Mouse (Mus musculus) right cerebral cortex, postnatal 4 days (tissue): ENCODE measurements around the gene Tspan15.

ENCODE experiments used
- DNase-seq: peaks from one replicate; pipeline ENCODE4 v3.0.0-alpha.2; 2022

The Tspan15 gene

DNA sequence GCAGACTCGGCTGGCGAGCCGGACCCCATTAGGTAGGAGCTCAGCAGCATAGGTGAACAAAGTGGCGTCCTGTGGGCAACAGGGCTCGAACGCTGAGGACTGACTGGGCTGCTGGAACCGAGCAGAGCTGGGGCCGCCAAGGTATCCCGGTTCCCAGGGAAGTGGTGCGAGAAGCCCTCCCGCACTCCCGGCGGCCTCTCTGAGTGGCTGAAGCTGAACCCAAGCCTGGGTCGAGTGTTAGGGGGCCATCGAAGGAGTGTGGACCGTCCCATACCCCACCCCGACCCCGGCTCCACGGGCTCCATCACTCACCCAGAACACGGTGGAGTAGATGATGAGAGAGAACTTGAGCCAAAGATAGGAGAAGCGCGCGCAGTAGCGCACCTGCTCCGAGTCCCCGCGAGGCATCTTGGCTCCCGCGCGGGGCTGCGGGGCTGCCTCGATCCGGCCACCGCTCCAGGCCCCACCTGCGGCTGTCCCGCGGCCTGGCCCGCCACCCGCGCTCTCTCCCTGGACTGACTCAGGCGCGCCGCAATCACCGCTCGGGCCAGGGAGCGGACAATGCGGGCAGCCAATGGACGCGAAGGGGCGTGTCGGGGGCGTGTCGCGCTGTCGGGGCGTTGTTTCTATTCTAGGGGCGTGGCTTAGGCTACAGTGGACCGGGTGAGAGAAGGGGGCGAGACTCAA lies at the start of gene Tspan15:
Gene Tspan15, minus strand, starts transcription at position 544 of the 687 bp plus-strand sequence.
- peak; percentile 76 for DNase-seq

DNA sequence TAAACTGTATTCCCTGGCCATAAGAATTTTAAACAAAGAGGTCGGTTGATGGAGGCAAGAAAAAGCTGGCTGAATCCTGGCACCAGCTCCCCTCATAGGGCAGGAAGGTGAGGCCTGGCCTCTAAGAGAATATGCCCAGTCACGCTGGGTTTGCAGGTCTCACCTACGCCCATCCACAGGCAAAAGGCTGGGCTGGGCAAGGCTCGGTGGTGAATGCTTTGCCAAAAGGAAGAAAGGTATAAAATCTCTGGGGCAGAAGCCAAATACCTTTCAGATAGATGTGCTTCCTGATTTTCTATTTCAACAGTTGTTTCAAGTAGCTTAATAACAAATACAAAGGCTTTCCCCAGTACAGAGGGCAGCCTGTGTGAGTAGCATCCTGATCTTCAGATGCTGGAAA lies 48.6 kb upstream of the Tspan15 start:
- DNase-seq: no peak

DNA sequence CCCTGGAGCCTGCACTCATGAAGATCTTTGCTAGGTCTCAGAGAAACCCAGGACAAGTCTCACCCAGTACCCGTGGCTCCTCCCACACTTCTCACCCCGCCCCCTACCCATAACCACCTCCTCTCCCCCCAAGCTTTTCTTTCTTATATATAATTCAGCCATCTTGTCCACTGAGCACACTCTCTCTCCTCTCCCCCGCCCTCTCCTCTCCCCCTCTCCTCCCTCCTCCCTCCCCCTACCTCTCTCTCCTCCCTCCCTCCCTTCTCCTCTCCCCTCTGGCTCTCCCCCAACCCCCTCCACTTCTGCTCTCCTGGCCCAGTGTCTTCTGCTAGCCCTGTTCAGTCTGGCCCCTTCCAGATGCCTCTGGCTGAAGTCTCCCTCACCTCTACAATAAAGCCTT lies 48.0 kb upstream of the Tspan15 start:
- no peak for DNase-seq

DNA sequence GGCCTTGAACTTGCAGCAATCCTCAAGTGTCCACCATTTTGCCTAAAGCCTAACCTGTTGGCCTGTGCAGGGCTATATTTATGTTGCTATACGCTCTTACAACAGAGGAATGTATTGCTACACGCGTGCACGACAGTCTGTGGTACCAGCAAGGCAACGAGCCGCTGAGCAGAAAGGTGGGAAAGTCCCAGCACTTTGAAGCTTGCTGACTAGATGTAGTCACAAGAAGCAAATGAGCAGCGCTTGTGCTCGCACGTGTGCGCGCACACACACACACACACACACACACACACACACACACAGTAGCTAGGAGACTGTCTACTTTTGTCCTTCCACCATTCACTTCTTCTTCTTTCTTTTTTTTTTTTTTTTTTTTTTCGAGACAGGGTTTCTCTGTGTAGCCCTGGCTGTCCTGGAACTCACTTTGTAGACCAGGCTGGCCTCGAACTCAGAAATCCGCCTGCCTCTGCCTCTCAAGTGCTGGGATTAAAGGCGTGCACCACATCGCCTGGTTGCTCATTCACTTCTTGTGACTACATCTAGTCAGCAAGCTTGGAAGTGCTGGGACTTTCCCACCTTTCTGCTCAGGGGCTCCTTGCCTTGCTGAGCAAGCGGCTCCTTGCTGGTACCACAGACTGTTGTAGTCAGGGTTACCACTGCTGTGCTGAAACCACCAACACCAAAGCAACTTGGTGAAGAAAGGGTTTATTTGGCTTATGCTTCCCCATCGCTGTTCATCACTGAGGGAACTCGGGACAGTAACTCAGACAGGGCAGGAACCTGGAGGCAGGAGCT lies 46.6 kb upstream of the Tspan15 start:
- DNase-seq: no peak

DNA sequence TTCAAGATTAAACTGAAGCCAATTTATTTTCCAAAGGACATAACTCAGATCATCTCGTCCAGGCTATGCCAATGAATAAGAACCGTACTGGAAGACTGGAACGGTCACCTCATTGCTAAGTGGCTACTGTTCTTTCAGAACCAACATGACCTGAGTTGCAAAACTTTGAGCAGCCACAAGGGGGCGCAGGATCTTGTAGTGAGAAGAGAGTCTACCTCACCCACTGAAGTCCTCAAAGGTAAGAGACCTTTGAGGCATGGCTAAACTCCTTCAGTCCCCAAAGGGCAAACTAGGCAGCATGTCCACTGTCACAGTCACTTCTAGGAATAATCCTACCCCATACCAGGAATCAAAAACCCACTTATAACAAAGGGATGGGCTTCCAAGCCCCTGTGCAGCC lies 44.2 kb upstream of the Tspan15 start:
- peak; percentile 84 for DNase-seq

DNA sequence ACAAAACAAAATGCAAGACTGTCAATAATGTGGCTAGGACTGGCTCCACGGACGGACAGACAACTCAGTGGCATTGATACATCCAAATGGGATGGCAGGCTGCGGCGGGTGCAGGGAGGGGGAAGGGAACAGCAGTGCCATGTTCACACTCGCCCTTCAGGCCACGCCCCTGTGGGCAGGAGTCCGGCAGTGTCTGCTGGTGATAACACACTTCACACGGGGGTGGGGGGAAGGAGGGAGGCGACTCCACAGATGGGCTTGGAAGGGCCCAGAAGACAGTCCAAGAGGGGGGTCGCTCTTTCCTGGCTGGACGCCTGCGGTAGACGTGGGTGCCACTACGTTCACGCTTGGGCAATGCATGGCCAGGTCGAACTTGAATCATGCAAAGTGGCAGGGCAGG lies 38.2 kb upstream of the Tspan15 start:
- no peak for DNase-seq

DNA sequence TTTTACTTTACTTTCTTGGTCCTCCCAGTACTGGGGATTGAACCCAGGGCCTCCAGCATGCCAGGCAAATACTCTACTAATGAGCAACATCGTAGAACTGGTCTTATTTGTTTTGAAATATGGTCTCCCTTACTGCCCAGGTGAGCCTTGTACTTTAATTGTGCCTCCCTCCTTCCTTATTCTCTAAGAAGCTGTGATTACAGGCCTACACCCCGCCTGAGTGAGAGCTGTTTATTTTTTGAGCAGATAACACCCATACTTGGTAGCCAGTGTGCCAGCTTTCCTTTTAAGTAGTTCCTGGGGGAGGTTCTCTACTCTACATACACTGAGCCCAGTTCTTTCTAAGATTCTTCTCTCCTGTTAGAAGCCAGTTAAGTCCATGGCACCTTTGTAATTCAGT lies 33.2 kb upstream of the Tspan15 start:
- DNase-seq: no peak

DNA sequence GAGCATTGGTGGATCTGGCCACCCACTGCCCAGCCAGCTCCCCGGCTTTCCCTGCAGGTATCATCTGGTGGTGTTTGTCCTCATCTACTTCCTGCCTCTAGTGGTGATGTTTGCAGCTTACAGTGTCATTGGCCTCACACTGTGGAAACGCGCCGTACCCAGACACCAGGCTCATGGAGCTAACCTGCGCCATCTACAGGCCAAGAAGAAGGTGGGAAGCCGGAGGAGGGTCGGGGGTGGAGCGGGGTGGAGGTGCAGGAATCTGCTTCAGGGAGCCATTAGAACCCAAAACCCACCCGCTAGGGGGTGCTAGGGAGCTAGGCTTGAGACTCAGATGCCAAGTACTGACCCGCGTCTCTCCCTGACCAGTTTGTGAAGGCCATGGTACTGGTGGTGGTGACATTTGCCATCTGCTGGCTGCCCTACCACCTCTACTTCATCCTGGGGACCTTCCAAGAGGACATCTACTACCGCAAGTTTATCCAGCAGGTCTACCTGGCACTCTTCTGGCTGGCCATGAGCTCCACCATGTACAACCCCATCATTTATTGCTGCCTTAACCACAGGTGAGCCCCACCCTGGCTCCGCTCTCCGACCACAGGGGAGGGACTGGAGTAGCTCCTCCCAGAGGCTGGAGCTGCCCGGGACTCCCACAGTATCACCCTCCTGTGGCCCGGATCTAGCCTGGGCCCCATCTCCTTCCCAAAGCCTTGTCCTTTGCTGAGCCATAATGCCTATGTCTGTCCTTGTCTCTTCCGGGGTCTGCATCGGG lies 30.2 kb upstream of the Tspan15 start:
- peak; percentile 66 for DNase-seq

DNA sequence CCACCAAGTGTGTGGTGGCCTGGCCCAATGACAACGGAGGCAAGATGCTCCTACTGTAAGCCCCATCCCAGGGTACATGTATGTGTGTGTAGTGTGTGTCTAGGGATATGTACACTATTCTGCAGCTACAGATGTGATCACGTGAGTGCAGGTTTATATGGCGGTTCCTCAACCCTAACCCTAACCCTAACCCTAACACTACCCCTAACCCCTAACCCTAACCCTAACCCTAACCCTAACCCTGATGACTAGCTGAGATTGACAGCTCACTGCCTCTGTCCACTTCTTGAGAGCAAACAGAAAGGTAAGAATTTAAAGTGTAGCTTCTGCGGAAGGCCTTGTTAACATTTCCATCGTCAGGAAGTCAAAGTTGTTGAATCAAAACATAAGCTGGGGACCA lies 27.2 kb upstream of the Tspan15 start:
- no peak for DNase-seq

DNA sequence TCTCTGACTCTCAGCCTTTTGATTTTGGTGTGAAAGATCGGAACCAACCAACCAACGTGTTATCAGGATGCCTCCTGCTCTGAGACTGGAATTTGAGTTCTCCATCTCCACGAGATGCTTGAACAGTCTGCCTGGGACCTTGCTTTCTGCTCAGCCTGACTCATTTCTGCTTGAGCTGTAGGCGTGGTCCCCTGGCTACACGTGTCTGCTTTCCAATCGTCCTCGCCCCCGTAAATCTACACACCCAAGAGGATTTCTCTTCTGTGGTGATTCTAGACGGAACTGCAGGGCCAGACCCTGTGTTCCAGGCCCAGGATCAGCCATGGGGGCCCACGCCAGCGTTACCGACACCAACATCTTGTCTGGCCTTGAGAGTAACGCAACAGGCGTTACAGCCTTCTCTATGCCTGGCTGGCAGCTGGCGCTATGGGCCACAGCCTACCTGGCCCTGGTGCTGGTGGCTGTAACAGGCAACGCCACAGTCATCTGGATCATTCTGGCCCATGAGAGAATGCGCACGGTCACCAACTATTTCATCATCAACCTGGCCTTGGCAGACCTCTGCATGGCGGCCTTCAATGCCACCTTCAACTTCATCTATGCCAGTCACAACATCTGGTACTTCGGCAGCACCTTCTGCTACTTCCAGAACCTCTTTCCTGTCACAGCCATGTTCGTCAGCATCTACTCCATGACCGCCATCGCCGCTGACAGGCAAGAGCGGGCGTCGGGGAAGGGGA lies 21.6 kb upstream of the Tspan15 start:
- DNase-seq: no peak

DNA sequence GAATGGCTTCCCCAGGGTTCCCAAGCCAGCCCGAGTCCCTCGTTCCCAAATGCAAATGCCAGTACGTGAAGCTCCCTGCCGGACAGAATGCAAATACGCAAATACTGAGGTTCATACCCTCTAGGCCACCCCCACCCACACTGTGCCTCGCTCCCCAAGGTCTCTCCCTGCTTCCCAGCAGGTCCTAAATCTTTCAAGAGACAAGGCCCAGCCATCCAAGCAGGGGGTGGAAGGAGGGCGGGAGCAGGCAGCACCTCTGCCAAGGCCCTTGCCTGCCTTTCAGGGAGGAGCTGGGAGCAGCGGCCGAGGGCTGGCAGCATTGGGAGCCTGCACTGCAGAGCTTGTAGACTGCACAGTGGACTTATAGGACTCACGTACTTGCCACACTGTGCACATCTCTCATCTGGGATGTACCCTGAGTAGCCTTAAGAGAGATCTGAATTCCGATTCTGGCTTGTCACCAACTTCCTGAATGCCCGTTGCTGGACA lies 21.0 kb upstream of the Tspan15 start, which contains the start of gene Tacr2:
Gene Tacr2, plus strand, starts transcription at position 439 of the 489 bp plus-strand sequence.
- no peak for DNase-seq

DNA sequence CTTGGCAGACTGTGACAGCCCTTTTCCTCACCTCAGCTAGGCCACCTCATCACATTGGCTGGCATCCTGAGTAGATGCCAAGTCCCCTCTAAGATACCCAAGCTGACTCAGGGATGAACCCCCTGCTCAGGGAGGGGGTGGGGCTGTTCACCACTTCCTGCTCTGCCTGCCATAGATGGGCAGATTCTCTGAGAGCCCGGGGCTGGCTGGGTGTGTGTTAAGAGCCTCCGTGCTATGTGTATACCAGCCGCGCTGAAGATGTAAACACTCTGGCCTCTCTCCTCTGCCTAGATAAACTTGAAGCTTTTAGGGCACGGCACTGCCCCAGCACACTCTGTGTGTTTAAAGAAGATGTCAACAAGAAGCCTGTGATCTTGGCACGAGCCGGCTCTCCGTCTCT lies 16.8 kb upstream of the Tspan15 start:
- DNase-seq: no peak

DNA sequence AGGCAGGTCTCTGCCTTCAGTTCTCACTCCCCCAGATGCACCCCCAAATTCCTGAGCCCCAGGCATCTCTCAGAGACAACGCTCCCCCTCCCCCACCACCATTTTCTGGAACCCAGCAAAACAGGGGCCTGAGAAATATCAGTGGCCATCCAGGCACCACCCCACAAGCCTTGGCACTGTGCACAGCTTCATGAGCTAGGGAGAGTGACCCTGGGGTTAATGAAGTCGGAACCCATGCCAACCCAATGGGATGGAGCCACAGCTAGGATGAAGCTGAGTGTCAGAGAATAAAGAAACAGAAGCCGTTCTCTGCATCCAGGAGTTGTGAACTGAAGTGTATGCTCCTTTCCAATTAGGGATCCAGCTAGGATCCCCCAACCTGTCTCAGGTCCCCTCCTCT lies 16.1 kb upstream of the Tspan15 start:
- DNase-seq: no peak

DNA sequence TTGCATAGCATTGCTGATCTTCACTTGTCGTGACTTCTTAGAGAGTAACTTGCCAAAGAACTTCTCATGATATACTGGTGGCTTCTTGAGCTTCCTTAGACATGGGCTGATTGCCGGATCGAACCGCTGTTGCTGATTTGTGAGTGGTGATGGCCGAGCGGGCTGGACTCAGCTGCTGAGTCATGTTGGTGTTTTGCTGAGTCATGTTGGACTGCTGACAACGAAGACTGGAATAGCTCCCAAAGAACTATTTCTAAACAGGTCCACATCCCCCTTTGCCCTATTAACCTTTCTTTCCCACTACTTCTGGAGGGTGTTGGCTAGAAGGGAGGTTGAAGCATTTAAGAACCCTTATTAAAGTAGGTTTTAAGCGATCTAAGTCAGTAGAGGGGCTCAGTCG lies 13.0 kb upstream of the Tspan15 start:
- DNase-seq: no peak

DNA sequence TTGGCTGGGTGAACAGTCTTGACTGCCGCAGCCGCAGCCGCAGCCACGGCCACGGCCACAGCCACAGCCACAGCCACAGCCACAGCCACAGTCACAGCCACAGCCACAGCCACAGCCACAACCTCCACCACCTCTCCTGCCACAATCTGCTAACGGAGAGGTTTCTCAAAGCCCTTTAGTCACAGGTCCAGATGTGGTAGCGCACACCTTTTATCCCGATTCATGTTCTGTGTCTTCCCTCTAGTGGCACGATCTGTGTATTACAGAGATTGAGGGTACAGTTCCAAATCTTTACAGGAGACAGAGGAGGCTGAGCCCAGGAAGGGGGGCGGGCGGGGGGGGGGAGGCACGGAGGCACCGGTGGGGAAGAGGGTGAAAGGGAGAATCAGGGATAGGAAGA lies 11.8 kb upstream of the Tspan15 start:
- DNase-seq: peak; percentile 48

DNA sequence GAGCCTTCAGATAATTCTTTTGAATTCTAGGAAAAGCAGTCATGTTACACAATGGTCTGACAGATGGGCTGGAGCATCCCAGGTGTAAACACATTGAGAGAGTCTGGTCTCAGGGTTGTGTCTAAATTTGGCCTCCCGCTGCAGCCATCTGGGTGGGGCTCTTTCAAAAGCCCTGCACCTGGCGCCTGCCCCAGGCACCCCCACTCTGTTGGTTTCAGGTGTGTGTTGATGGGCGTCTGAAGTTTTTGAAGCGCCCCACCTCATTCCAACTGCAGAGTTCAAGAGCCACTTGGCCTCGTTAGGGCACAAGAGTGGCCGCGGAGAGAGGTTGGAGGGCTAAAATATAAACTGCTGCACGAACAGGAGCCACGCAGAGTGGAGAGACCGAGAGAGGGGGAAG lies 11.3 kb upstream of the Tspan15 start:
- no peak for DNase-seq

DNA sequence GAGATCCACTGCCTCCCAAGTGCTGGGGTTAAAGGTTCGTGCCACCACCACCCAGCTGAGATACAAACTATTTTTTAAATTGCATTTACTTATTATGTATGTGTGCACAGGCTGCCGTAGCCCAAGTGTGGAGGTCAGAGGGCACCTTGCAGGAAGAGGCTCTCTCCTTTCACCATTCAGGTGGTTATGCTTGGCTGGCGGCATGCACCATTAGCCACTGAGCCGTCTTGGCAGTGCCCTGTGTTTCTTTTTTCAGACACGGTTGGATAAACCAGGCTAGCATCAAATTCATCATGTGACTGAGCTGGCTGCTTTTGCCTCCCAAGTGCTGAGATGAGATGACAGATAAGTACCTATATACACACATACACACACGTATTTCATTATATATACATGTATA lies 8.2 kb upstream of the Tspan15 start:
- DNase-seq: no peak

DNA sequence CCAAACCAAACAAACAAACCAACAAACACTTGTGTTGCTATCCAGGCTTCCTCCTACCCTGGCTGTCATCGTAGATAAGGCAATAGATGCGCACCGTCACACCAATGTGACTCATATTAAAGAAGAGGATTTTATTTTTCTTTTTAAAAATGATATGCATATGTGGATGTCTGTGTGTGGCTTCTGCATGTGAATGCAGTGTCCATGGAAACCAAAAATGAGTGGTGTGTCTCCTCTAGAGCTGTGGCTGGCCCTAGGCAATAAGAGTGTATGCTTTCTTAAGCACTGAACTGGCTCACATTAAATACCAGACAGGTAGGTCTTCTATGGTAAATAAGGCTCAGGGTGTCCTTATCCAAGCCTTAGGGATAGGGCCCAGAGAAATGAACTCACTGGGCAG lies 7.6 kb upstream of the Tspan15 start:
- DNase-seq: no peak

DNA sequence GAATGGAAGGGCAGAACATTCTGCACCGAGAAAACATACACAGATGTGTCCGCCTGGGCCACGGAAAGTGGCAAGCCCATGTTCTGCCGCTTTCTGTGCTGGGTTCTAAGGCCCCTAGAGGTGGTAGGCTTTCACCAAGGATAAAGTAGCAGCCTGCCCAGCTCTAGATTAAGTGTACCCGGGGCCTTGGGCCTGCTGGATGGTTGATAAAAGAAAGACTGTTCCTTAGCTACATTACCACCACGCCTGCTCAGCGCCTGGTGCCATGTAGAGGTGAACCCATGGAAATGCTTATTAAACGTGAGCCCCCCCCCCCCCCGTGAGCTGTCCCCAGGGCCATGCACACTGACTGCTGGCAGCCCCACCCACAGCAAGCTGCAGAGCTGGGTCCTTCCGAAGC lies 6.2 kb upstream of the Tspan15 start:
- no peak for DNase-seq

DNA sequence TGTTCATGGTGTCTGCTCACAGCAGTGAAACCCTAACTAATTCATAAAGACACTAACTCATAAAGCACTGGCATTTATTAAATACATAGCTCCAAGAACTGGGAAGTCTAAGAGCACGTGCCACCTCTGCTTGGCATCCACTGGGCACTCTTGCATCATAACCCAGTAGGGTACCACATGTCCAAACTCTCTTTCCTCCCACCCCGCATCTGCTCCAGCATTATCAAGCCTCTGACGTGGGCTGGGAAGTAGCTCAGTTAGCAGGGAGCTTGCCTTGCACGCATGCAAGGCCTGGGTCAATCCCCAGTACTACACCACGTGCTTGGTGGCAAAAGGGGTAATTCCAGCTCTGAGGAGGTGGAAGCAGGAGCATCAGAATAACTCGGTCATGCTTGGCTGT lies 5.1 kb upstream of the Tspan15 start:
- DNase-seq: no peak

DNA sequence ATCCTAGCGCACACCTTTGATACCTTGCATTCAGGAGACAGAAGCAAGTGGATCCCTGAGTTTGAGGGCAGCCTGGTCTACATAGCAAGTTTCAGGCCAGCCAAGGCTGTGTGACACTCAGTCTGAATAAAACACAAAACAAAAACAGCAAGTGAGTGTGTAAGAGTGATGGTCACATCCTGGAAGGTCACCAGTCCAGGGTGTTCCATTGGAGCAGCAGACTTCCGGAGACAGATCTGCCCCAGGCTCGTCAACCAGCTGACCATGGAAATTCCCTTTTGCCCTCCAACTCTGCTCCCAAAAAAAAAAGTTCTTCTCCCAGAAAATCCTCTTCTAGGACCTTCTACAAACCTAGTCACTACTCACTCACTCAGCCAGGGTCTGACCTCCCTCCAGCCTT lies 760 bp upstream of the Tspan15 start:
- no peak for DNase-seq

DNA sequence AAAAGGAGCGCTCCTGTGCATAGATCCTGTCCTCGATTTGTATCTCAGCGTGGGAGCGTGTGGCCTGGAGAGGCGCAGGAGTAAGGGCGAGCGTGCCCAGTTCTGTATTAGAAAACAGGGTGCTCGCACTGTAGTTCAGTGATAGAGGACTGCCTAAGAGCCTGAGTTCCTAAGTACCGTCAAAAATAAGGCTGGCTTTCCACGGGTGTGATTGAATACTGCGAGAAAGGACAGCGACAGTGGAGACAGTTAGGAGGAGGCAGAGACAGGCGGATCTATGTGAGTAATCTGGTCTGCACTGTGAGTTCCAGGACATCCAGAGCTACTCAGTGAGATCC lies 313 bp upstream of the Tspan15 start:
- no peak for DNase-seq

DNA sequence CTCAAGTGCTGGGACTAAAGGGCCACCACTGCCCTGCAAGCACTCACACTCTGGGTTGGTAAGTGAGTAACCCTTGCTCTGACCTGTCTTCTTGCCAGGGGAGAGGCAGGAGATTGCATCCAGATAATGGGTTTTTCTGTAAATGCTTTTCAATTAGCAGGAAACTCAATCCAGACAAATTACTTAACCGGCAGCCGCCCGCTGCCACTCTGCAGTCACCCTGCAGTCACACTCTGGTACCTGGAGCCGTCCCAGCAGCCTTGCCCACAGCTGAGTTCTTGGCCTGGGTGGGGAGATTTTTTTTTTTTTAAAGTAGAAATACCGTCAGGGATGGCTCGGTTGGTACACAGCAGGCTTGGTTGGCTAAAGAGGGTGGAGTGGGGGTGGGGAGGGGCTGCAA lies 2.9 kb downstream of the Tspan15 start:
- DNase-seq: no peak
